8 mouse cellular contexts compared by ENCODE assay signal in genomic region chr12:50648176-50648670, GRCm38 (mm10). TPM values are rescaled to one million over a fixed set of nuclear protein-coding genes. Genes with fewer than 3 reads are reported as not detected.
DNase-seq lines count a peak whose midpoint lies in the region; ATAC-seq and TF ChIP-seq lines count a peak whose summit lies in the region.

No protein-coding gene starts in this region.

- H3K4me1 ChIP-seq in cortical plate, adult 2 months (ENCODE audit: control insufficient read depth, insufficient read depth, low read length), result no peaks in the 10 kb centered on the region; the same call in 1 of the 2 replicates
- peaks cover 11% of the 10 kb centered on the region for H3K4me1 ChIP-seq in kidney, embryonic 16.5 days (ENCODE audit: insufficient read depth, low read length)
- peaks cover 8% of the 10 kb centered on the region for H3K4me1 ChIP-seq in midbrain, embryonic 16.5 days (ENCODE audit: control insufficient read depth, insufficient read depth, low read length)

- no peak for TF ChIP-seq CTCF in left cerebral cortex, adult 2 months (IDR thresholded peaks at IDR 0.05)
- TF ChIP-seq CTCF in cortical plate, adult 2 months (IDR thresholded peaks at IDR 0.05; ENCODE audit: extremely low read depth, insufficient read depth, low read length), result no peak

- no peak for TF ChIP-seq POLR2A in cortical plate, adult 2 months (IDR thresholded peaks at IDR 0.05; ENCODE audit: extremely low read depth, insufficient read depth, low read length)

- H3K36me3 ChIP-seq in kidney, embryonic 16.5 days (ENCODE audit: insufficient read depth, low read length), result no peaks in the 10 kb centered on the region
- no peaks in the 10 kb centered on the region for H3K36me3 ChIP-seq in midbrain, embryonic 16.5 days (ENCODE audit: control insufficient read depth, insufficient read depth, low read length)

- H3K9me3 ChIP-seq in kidney, embryonic 16.5 days (ENCODE audit: low read length), result no peaks in the 10 kb centered on the region
- H3K9me3 ChIP-seq in midbrain, embryonic 16.5 days (replicated peaks; ENCODE audit: control insufficient read depth, low read length, poor library complexity, severe bottlenecking), result no peaks in the 10 kb centered on the region

- intact Hi-C loops in left cerebral cortex, adult 2 months (cut with DNase I), result loop anchor here (10.0 kb wide), 1 partner anchor 1273 kb away; no protein-coding TSS in a partner anchor
- intact Hi-C loops in left cerebral cortex, postnatal 10 days (cut with DNase I), result no loop called here
- intact Hi-C loops in gastrocnemius, postnatal 14 days (cut with DNase I; ENCODE audit: low total_unique reads), result no loop called here

- peak overlapping the region; percentile 84 for H3K4me2 ChIP-seq in kidney, embryonic 16.5 days (replicated peaks; ENCODE audit: low read depth, low read length)
- H3K4me2 ChIP-seq in midbrain, embryonic 16.5 days (ENCODE audit: low read length), result peak overlapping the region; percentile 75

- ATAC-seq in kidney, embryonic 16.5 days (ENCODE audit: low FRiP score, low TSS enrichment), result peak; percentile 78
- peak; percentile 8; the same call in 1 of the 2 replicates for ATAC-seq in midbrain, embryonic 16.5 days

- H3K4me3 ChIP-seq in left cerebral cortex, adult 2 months, result peak overlapping the region; percentile 75
- H3K4me3 ChIP-seq in cortical plate, adult 2 months (ENCODE audit: insufficient read depth, low read length), result peak overlapping the region; percentile 83
- peak overlapping the region; percentile 89 for H3K4me3 ChIP-seq in kidney, embryonic 16.5 days (ENCODE audit: low read length)
- H3K4me3 ChIP-seq in midbrain, embryonic 16.5 days (ENCODE audit: low read depth, low read length), result peak overlapping the region; percentile 71

- no peaks in the 10 kb centered on the region for H3K27me3 ChIP-seq in kidney, embryonic 16.5 days (ENCODE audit: insufficient read depth, low read length)
- H3K27me3 ChIP-seq in midbrain, embryonic 16.5 days (ENCODE audit: control insufficient read depth, insufficient read depth, low read depth, low read length), result peaks cover 6% of the 10 kb centered on the region; the same call in 1 of the 2 replicates

- peak overlapping the region; percentile 84 for H3K9ac ChIP-seq in kidney, embryonic 16.5 days (replicated peaks; ENCODE audit: low read length)
- H3K9ac ChIP-seq in midbrain, embryonic 16.5 days (ENCODE audit: low read depth, low read length), result peak overlapping the region; percentile 72

- peak overlapping the region; percentile 73 for H3K27ac ChIP-seq in left cerebral cortex, adult 2 months
- peak overlapping the region; percentile 72; the same call in 1 of the 2 replicates for H3K27ac ChIP-seq in cortical plate, adult 2 months (ENCODE audit: insufficient read depth, low read length)
- H3K27ac ChIP-seq in kidney, embryonic 16.5 days (ENCODE audit: low read length), result peak overlapping the region; percentile 72; the same call in 1 of the 2 replicates
- no peak overlapping the region for H3K27ac ChIP-seq in midbrain, embryonic 16.5 days (ENCODE audit: low read length)

- DNase-seq in left cerebral cortex, adult 2 months (ENCODE audit: extremely low spot score in 1 of 2, low spot score in 2 of 2), result no peak
- no peak for DNase-seq in left cerebral cortex, postnatal 10 days (ENCODE audit: extremely low spot score in 1 of 2, low spot score in 2 of 2)
- peak; percentile 3 for DNase-seq in gastrocnemius, postnatal 14 days
- DNase-seq in B cell, adult 2 months, result no peak
- no peak for DNase-seq in right cerebral cortex, adult 18-20 months

- WGBS in kidney, embryonic 16.5 days, result 1% methylated on average over 16 of the region's 16 CpGs
- 3% methylated on average over 16 of the region's 16 CpGs for WGBS in midbrain, embryonic 16.5 days

RNA-seq across cellular contexts. Expression of gene Prkd1, which starts 0.7 kb away (rescaled TPM):
- 1 to 10 TPM; 7.0 to 8.0 TPM for total RNA-seq in left cerebral cortex, adult 2 months (2021)
- 1 to 10 TPM; 7.6 to 9.0 TPM for total RNA-seq in left cerebral cortex, postnatal 10 days (2021)
- 8.2 and 8.6 TPM in 2 replicates for polyA plus RNA-seq in cortical plate, adult 2 months (2012; rRNA removed)
- 1 to 10 TPM; 2.3 to 3.9 TPM for total RNA-seq in gastrocnemius, postnatal 14 days (2021)
- 3.7 and 4.4 TPM in 2 replicates for polyA plus RNA-seq in kidney, embryonic 16.5 days (2015; fragmentation: Nextera tagmentation; extraction: Ambion mirVana)
- polyA plus RNA-seq in midbrain, embryonic 16.5 days (2015; fragmentation: Nextera tagmentation; extraction: Ambion mirVana), result 2.0 and 2.1 TPM in 2 replicates
